Mouse (Mus musculus): Measurements from ENCODE around the gene Pts.

The Pts gene

GRCm38 (mm10) chr9:50528293-50528892, at the start of gene Pts:
TSS of gene Pts (minus strand) at chr9:50528724.
- DNase-seq = peak; percentile 97 to 98

- no peak for DNase-seq
Measured at GRCm38 (mm10) chr9:50569599-50570525, 41.3 kb upstream of the Pts start.

- no peak for DNase-seq
Measured at GRCm38 (mm10) chr9:50567881-50568280, 39.4 kb upstream of the Pts start.

- no peak for DNase-seq
Measured at GRCm38 (mm10) chr9:50567372-50567771, 38.8 kb upstream of the Pts start.

- DNase-seq = no peak
Measured at GRCm38 (mm10) chr9:50565940-50566339, 37.4 kb upstream of the Pts start.

- DNase-seq = no peak
Measured at GRCm38 (mm10) chr9:50565173-50565572, 36.6 kb upstream of the Pts start.

- DNase-seq = no peak
Measured at GRCm38 (mm10) chr9:50561918-50562360, 33.4 kb upstream of the Pts start.

GRCm38 (mm10) chr9:50561145-50561917, 32.8 kb upstream of the Pts start, which contains the start of gene Tex12:
TSS of gene Tex12 (minus strand) at chr9:50561325.
- no peak for DNase-seq

- DNase-seq = no peak
Measured at GRCm38 (mm10) chr9:50555094-50555446, 26.5 kb upstream of the Pts start, which contains the start of gene Bco2. TSS of gene Bco2 (minus strand) at chr9:50555181.

GRCm38 (mm10) chr9:50554241-50555093, 25.9 kb upstream of the Pts start, which contains the start of gene Il18:
TSS of gene Il18 (plus strand) at chr9:50554827.
- DNase-seq = peak; percentile 14 to 35

GRCm38 (mm10) chr9:50553547-50553946, 25.0 kb upstream of the Pts start:
- DNase-seq = no peak

- DNase-seq = no peak
Measured at GRCm38 (mm10) chr9:50552206-50552605, 23.7 kb upstream of the Pts start.

GRCm38 (mm10) chr9:50548936-50549335, 20.4 kb upstream of the Pts start:
- DNase-seq = no peak

GRCm38 (mm10) chr9:50547859-50548478, 19.4 kb upstream of the Pts start:
- no peak for DNase-seq

GRCm38 (mm10) chr9:50542401-50542800, 13.9 kb upstream of the Pts start:
- DNase-seq = no peak

- no peak for DNase-seq
Measured at GRCm38 (mm10) chr9:50540170-50540569, 11.6 kb upstream of the Pts start.

- DNase-seq = no peak
Measured at GRCm38 (mm10) chr9:50537295-50537694, 8.8 kb upstream of the Pts start.

GRCm38 (mm10) chr9:50536603-50537135, 8.1 kb upstream of the Pts start:
- DNase-seq = no peak

- no peak for DNase-seq
Measured at GRCm38 (mm10) chr9:50535930-50536329, 7.4 kb upstream of the Pts start.

- no peak for DNase-seq
Measured at GRCm38 (mm10) chr9:50533791-50534190, 5.3 kb upstream of the Pts start.

- DNase-seq = no peak
Measured at GRCm38 (mm10) chr9:50533328-50533727, 4.8 kb upstream of the Pts start.

Data from cerebellum, adult 18-20 months (tissue).